Mouse (Mus musculus) megakaryocyte-erythroid progenitor cell, adult 5-6 weeks (primary cell): ENCODE results near the gene Stard3. TPM values are rescaled to one million over a fixed set of nuclear protein-coding genes. Genes with fewer than 3 reads are reported as not detected.
A peak's percentile ranks its signal among the peaks of the same experiment; 100 is the strongest.

Source experiments
- ATAC-seq: replicated peaks from 2 replicates; pipeline ENCODE4 v1.8.0; 2016; ENCODE audit warnings: mild to moderate bottlenecking, inconsistent platforms; ENCODE audit not compliant: severe bottlenecking, poor library complexity, low FRiP score, low TSS enrichment
- total RNA-seq, 2 experiments: library from RNA; stranded (forward) in 1 of 2; stranded (reverse) in 1 of 2; fragments of 200-1000, 215-1000 nt in 1 of 2; fragments of >200 nt in 1 of 2; fragmentation: Nextera tagmentation in 1 of 2; gene quantifications; 2 replicates each; pipeline ENCODE4 v1.2.3; 2014 to 2017

The Stard3 gene
- total RNA-seq, 2 experiments from 2014 or later, result 18.2 to 28.5 TPM

DNA sequence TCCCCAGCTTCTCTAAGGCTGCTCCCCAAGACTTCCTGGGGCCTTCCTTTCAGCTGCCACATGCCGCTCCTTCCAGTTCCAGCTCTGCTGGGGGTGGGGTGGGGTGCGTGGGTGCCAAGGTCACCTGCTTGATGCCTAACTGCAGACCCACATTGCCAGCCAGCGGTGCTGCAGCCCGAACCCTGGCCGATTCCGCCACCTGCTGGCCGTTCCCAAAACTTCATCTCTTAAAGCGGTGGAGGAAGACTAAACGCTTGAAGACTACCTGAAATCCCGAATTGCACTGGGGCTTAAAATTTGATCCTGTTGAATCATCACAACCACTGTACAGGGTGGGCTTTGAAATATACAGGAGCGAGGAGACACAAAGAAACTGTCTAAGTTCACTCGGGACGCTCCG is 12.9 kb upstream of the Stard3 start:
- 0 out of 2 replicates have a peak, but pooled peaks have one; percentile 25 for ATAC-seq

GRCm38 (mm10) chr11:98346168-98346567 is 12.0 kb upstream of the Stard3 start:
- no peak for ATAC-seq

- no peak for ATAC-seq
Measured at GRCm38 (mm10) chr11:98347385-98348082, 10.6 kb upstream of the Stard3 start.

- no peak for ATAC-seq
Measured at GRCm38 (mm10) chr11:98348083-98348961, 9.8 kb upstream of the Stard3 start, which contains the start of gene Ppp1r1b. Gene Ppp1r1b (plus strand): TSS chr11:98348404.

DNA sequence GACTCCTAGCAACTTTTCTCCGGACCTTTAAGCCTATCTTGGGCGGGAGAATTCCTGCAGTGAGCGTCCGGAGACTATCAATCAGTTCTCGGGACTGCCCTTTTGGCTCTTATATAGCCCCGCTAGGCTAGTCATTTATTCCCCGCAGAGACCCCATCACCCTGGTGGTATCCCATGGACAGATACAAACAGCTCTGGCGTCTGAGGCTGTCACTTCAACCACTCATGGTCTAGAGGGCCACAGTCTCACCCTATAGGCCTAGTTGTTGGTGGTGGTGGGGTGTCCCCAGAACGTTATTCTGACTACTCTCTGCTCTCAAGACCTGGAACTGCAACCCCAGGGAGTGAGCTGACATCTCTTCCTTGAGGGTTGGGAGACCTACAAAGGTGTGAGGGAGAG is 8.9 kb upstream of the Stard3 start:
- ATAC-seq, result no peak

DNA sequence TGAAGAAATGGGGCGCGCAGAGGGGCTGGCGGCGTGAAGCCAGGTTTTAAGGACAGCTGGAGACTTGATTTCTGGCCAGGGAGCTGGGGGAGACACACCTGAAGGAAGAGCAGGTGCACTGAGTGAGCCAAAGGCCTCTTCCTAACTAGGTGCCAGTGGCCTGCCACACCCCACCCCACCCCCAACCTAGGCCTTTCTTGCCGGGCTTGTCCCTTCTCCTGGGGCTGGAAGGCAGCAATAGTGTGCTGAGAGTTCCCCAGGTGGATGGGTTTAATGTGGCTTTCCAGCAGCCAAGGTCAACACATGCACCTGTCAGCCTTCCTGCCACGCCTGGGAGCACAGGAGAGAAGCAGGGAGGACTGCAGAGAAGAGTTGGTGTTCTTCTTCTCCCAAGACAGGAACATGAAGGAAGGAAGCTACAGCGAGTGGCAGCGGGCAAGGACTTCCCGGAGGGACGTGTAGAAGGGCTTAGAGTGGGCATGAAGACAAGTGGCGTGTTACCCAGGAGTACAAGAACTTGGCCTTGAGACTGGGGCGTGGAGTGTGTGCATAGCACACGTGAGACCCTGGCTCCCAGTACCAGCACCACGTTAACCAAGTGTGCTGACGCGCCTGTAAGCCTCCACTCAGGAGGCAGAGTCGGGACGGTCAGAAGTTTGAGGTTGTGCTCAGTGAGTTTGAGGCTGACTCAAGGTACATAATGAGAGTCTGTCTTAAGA is 5.7 kb upstream of the Stard3 start:
- ATAC-seq, result no peak

GRCm38 (mm10) chr11:98353651-98354211 is 4.4 kb upstream of the Stard3 start:
- ATAC-seq, result no peak

DNA sequence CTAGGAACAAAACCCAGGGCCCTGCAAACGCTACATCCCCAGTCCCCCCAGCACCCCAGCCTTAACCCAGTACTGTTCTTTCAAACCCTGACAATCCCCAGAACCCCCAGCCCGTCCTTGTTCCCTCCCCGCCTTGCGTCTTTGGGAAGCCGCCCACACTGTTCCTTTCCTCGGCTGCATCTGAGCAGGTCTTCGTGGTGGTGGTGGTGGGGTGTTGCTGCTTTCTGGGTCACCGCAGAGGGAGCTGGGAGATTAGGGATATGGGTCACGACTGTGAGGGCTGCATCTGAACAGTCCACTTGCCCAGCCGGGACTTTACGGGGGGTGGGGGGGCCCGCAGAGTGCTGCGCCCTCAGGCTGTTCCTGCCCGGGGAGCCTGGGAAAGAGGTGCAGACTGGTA is 3.7 kb upstream of the Stard3 start:
- ATAC-seq, result no peak

GRCm38 (mm10) chr11:98355732-98356299 is 2.4 kb upstream of the Stard3 start:
- peak; percentile 46 for ATAC-seq

GRCm38 (mm10) chr11:98356625-98357394 is 1.4 kb upstream of the Stard3 start:
- ATAC-seq, result no peak

DNA sequence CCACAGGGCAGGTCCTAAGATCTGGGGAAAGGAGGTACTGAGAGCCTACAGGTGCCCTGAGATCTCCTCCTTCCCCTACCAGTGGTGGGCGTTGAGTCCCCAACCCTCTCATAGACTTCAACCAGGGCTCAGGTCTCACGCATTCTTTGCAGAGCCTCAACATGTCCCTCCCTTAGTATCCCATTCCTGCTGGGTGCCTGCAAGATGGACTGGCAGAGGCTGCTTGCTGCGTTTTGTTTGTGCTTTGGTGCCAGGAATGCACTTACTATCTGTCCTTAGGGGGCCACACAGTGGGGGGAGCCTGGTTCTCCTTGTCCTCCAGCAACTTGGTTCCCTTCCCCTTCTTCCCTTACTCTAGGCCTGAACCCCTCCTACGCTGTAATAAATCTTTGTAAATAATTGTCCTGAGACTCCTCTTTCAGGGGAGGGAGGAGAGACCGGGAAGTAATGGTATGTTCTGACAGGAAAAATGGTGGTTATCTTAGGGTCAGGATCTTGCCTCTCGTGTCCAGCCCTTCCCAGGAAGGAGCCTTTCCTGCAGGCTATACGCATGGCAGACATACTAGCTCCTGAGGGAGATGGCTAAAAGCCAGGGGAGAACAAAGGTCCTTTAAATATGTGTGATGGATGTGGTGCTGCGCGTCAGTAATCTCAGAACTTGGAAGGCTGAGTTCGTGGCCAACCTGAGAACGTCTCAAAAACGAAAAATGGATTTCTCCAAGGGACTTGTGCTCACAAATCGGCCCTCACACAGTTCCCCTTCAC is 590 bp upstream of the Stard3 start:
- no peak for ATAC-seq

- ATAC-seq, result no peak
Measured at GRCm38 (mm10) chr11:98360866-98361521, 2.8 kb downstream of the Stard3 start.

GRCm38 (mm10) chr11:98363817-98364216 is 5.6 kb downstream of the Stard3 start:
- no peak for ATAC-seq

GRCm38 (mm10) chr11:98364410-98364809 is 6.2 kb downstream of the Stard3 start:
- no peak for ATAC-seq

GRCm38 (mm10) chr11:98366290-98366689 is 8.1 kb downstream of the Stard3 start:
- no peak for ATAC-seq

DNA sequence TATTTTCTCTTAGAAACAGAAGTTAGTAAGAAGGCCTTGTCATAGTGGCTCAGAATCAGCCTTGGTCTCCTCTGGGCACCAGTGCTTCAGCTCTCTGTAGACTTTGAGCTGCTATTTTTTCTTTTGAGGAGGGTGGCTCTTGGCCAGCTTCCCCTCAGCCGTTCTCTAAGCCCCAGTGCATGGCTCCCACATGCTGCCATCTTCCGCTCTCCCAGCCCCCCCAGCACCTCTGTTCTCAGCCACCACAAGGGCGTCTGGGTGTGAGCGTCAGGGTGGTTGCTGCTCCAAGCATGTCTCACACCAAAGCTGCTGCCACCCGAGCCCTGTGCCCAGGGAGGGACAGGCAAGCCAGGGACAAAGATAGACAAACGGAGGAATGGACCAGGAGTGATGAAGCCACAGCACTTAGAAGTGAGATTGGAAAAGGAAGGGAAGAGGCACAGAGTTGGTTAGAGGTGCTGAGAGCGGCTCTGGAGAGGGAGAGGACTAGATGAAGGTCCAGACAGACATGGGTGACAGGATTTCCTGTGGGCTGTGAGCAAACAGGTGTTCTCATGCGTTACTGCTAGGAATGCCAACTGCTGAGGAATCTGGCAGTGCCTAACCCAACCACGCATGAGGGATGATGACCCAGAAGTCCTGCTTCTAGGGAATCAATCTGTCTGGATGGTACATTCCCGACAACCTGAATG is 9.1 kb downstream of the Stard3 start:
- ATAC-seq, result no peak

GRCm38 (mm10) chr11:98367863-98368186 is 9.7 kb downstream of the Stard3 start:
- ATAC-seq, result no peak
